Mouse (Mus musculus): ENCODE data around the gene Rnf114.

DNA sequence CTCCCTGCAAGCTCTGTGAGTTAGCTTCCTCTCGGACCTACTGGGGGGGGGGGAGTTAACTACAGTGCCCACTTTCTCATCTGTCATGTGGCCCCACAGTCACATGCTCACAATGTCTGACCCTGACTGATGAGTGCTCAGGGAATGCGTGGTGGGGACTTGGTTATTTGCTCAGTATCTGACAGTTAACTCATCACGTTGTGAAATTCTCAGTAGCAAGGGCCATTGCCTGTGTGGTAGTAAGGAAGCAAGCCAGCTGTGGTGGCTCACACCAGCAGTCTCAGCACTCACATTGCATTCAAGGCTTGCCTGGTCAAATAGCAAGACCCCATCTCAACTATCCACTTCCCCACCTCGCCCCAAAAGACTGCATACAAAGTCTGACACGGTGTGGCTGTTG is 25.2 kb upstream of the Rnf114 start:
- TF ChIP-seq POLR2A (IDR thresholded peaks at IDR 0.05; ENCODE audit: borderline replicate concordance, insufficient read depth, low read length) (no peak), CTCF (IDR thresholded peaks at IDR 0.05; ENCODE audit: borderline replicate concordance, insufficient read depth, low read depth, low read length) (no peak)
